Mouse (Mus musculus) embryo, embryonic 10.5 days (tissue): Measurements from ENCODE around the gene Vps26c.
"Not testable (repeated sequence)": the region's sequence is repeated elsewhere in the genome, so short reads cannot be mapped to it uniquely, and the experiment has no call there.

Experiments used
- DNase-seq: peaks from one replicate; pipeline ENCODE4 v3.0.0-alpha.2; 2015; ENCODE audit warnings: low spot score

Gene Vps26c

DNA sequence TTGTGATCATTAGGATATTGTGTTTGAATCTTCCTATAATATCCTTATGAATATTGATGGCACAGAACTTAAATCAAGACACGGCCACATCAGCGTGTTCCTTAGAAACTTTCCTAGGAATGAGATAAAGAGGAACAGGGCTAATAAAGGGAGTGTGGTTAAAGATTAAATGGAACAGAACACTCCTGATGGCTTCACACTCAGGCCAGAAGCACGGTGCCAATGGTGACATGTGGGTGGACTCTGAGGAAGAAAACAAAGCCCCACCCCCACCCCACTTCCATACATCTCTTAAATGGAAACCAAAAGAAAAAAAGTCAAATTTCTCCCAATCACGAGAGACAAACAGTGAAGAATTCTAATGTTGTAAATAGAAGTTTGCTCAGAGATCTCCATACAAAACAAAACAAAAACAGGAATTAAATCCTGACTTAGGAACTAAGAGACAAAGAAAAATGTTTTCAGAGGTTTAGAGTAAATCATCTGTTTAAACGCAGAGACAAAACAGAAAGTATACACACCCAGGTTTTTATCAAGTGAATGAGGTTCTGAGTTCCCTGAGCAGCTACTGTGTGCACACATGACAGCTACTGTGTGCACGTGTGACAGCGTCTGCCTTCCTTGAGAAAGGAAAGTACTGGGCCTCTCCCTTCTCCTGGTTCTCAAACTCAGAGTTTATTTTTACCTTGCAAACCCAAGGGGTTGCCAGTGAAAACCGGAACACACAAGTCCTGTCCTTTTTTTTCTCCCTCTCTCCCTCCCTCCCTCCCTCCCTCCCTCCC is 19.3 kb upstream of the Vps26c start:
- no peak for DNase-seq

DNA sequence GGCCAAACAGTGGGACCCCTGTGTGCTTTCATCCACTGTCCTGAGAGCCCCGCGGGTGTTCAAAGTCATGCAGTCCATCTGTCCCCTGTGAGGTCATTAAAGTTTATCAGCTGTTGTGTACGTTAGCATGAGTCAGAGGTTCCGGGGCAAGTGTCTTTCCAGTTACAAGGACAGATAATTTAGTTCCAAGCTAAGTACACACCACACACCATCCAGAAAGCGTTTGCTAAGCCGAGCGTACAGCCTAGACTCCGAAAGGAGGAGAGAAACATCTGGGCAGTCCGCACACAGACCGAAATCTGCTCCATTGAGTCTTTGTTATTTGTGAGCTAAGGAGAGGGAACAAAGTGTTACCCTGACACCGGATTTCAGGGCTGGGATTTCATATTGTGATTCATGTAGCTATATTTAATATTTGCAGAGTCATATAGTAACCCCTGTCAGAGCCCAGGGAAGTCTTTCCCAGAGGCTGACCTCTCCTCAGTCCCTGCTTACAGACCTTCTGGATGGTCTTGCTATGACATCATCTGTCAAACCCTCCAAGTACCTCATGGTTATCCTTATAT is 18.0 kb upstream of the Vps26c start:
- DNase-seq = peak; percentile 36

DNA sequence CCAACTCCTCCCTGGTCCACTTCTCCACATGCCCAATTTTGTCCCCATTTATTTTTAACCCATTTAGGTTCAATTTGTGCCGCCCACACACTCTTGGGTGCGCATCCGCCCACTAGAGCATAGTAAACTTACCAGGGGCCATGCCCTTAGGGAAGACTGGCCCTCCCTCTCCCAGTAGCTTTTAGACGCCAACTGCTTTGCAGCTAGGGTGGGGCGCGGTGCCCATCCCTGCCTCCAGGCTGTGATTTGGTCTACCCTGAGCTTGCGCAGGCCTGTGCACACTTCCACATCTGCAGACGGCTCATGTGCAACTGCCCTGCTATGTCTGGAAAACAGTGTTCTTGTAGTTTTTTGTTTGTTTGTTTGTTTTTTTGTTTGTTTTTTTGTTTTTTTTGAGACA is 16.3 kb upstream of the Vps26c start:
- no peak for DNase-seq

DNA sequence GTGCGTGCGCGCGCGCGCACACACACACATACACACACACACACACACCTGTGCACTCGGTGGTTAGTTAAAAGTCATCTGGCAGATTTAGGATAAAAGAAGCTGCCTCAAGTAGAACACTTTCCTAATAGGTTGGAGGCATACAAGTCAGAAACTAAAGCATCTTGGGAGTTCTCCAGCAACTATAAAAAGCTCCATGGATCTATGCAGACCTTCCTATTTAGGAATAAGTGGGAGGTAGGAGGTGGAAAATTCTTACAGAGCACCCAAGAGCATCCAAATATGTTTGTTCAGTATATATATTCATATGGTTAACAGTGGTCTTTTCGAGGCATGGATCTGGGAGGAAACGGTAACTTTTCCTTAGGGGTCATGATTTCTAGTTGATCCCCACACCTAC is 13.5 kb upstream of the Vps26c start:
- DNase-seq = no peak

DNA sequence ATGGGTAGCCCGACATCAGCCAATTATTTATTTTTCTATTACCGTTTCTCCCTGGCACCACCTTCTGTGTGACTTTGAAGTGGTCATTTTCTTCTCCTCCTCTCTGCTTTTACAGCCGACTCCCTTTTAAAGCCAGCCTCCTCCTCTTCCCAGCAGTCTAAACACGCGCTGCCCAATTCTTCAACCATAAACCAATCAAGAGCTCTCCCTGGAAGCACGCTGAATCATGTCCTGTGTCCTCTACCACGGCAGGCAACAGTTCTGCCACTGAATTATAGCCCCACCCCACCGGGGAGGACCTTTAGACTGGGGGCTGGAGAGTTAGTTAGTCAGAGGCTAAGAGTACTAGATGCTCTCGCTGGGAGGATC is 10.5 kb upstream of the Vps26c start:
- DNase-seq = no peak

DNA sequence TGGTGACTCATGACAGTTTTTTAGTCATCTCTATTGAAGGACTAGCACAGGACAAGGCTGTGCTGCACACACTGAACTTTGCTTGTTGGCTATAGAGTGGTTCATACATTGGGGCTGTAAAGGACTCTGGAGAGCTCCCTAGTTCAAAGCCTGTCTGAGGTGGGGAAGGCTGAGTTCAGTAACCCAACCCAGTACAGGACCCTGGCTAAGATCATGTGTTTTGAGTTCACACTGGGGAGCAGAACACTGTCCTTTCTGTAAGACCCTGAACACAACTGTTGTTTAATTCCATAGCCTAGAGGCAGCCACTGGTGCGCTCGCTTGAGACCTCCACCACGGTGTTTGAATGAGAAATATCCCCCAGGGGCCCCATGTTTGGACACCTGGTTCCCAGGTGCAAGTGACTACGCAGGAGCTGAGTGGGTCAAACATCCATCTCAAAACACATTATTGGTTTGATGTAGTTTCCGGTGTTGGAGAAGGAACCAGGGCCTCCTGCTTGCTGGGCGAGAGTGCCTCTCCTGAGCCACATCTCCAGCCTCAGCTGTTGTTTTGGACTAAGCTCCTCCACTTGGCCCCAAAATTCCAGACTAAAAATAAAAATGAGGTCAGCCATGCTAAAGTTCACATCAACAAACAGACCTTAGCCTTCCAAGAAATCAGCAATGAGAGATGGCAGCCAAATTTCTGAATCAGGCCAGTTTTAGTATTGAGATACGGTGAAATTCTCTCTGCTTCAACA is 10.0 kb upstream of the Vps26c start:
- DNase-seq = no peak

DNA sequence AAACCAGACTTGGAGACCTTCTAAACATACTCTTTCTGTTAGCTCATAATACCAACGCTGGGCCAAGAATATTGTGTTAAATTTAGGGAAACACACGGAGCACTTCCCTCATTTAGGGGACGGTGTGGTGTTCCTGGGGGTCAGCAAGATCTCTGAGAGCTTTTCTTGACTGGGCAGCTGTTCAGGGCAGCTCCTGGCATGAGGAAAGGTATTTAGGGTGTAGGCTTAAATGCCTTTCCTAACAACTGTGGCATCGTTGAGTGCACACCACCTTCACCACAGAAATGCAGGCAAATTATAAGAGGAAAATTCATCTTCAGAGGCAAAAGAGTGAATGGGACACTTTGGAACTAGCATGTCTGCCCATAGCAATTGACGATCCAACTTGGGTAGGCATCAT is 9.1 kb upstream of the Vps26c start:
- no peak for DNase-seq

DNA sequence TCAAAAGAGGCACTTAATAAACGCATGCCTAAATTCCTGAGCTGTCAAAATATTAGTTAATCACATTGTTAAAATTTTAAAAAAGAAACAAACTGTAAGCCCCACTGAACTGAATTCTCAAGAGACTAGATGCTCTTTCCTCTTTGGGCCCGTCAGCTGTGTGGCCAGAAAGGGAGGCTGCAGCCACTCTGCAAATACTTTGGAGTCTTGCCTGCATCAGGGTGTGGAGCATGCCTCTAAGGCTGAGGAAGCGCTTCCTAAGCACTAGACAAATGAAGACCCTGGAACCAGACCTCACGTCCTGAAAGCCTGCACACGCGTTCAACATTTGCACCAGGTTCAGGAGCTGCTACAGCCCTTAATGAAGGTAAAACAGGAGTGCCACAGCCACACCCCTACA is 7.0 kb upstream of the Vps26c start:
- no peak for DNase-seq

DNA sequence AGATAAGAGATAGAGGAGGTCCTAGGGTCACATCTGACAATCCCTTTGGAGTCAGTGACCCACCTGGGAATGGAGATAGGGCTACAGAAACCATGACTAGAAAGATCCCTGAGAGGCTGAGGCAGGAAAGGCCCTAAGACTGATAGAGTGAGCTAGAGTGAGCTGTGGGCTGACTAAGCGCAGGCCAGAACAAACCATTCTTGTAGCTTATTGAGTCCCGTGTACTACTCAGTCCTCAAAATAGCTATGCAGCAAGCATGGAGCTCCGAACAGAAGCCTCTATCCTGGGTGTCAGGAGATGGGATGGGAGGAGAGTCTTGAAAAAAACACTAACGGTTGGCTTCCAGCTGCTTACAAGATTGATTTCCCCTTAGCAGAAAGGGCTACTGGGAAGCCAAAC is 4.6 kb upstream of the Vps26c start:
- DNase-seq = no peak

DNA sequence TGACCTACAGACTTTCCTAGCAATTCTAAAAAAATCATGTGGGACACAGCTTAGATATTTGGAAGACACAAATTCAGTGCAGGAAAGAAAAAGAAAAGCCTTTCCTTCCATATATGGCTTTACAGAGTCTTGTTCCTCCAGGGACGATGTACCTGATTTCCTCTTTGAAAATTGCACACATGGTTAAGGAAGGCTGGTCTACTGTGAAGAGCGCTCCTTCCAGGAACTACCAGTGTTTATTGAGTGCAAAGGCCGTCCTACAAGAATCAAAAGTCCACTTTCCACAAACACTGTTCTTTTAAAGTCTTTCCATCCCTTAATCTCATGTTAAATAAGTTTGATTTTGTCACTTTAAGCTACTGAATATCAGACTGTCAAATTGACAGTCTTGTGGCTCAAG is 916 bp upstream of the Vps26c start:
- peak; percentile 27 for DNase-seq

DNA sequence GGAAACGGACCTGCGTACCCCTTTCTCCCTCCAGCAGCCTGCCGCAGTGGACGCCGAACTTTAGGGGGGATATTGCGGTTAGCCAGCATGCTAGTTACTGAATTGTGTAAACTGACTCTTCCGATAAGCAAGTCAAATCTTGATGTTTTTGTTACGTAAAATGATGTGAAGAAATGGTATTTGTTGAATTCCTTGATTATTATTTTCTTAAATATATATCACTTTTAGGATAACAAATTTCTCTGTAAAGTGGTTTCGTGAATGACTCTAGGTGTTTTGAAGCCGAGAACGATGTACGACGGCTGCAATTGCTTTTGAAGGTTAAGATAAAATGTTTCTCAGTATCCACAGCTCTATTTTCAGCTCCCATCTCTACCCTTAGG is 513 bp upstream of the Vps26c start:
- no peak for DNase-seq

DNA sequence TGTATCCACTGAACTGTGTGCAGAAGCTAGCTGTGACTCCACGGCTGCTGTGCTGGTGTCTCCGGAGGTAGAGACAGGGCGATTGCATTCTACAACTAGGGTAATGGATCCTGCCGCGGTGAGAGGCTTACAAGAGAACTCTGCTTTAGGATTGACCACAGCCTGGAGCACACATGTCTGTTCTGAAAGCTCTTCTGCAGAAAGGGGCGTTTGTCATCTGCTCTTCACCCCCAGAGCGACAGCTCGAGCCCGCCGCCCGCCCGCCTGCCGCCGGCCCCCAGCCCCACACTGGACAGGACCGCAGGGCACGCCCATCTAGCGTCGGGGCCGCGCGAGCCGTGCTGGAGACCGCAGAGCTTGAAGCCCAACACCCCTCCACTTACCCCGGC is 681 bp downstream of the Vps26c start:
- no peak for DNase-seq

DNA sequence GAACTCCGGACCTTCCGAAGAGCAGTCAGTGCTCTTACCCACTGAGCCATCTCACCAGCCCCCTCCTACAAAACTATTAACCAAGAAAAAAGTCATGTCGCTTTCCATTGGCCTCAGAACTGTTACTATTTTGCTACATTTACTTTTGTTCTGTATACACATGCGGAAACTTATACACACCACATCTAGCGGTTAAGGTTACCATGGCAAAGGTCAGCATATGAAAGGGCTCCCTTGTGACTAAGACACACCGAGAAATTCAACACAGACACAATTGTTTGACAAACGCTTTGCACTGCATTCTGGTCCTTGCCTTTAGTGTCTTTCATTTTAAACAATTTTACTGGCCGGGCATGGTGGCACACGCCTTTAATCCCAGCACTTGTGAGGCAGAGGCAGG is 1.9 kb downstream of the Vps26c start:
- DNase-seq = no peak

DNA sequence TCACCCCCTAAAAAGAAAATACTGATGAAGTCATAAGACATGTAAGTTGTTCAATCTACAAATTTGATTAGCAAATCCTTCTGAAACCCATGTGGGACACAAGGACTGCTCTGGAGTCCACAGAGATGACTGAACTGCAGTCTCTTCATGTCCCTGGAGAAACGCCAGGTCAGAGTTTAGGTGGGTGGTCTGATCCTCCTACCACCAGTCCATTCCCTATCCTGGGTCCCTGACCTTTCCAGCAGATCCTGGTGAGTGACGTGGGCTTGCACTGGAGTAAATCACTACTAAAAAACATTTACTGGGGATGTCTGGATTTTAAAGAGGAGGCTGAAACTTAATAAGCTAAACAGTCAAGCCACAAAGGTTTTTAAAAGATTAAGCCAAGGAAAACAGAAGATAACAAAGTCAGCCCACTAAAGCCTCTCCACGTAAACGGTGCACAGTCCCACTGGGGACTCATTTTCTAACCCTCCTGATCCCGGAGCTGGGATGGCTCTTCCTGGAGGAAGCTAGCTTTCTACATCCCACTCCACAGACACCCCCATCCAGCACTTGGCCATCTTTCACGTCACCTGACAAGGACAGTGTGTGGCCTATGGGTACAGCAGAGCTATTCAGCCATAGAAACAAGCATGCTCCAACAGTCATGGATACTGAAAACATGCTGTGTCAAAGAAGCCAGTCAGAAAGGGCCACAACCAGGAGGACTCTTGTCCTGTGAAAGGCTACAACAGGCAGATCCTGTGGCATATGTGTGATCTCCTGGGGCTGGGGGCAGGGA is 2.8 kb downstream of the Vps26c start:
- DNase-seq = no peak

DNA sequence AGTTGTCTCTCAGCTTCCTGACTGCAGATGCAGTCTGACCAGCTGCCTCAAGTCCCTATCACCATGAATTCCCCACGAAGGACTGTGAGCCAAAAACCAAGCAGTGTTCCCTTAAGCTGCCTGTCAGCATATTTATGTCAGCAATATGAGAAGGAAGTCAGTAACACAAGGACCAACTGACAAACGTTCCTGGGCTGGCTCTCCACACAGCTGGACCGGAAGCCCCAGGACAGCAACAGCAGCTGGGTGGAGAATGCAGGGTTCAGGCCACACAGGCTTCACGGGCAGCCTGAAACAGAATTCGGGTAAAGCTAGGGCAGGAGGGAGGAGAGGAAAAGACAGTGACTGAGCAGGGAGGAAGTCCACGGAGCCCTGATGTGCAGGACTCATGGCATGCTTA is 7.6 kb downstream of the Vps26c start:
- no peak for DNase-seq

DNA sequence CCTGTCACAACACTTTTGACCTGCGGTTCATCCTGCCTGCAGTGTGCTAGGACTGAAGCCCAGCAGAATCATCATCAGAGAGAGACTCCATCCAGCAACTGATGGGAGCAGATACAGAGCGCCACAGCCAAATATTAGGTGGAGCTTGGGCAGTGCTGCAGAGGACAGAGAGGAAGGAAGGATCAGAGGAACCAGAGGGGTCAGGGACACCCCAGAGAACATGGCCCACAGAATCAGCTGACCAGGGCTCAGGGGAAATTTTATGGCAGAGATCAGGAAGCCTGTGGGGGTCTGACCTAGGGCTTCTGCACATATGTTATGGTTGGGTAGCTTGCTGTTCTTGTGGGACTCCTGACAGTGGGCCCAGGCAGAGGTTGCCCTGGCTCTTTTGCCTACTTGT is 9.0 kb downstream of the Vps26c start:
- DNase-seq = no peak

DNA sequence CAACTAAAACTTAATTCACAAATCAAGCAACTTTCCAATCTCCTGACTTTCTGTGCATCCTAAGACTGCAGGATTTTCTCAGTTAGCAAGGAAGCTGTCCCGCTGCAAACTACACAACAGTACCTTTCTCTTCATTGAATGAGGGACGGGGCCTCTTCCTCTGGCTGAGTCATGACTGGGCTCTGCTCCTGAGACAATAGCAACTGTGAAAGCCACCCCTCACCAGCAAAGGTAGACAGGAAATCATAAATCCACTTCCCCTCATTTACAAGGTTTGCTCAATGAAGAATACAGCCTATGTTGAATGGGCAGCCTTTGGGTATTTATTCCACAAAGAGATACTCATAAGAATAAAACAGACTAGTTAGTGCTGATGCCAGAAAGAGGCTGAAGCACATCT is 16.6 kb downstream of the Vps26c start:
- no peak for DNase-seq

DNA sequence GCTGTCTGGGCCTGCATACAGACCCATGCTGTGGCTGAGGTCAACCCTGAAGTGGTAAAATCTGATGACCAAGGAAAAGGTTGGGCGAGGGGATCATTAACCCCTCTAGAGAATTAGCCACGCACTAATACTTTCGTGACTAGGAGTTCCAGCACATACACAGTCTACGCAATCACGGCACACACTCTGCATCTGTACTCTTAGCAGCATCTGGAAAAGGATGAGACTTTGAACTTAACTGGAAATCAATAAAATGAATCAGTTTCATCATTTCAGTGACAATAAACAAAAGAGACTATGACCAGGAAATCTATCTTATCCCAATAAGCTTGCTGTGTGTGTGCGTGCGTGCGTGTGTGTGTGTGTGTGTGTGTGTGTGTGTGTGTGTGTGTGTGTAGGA is 17.9 kb downstream of the Vps26c start:
- DNase-seq = no peak

DNA sequence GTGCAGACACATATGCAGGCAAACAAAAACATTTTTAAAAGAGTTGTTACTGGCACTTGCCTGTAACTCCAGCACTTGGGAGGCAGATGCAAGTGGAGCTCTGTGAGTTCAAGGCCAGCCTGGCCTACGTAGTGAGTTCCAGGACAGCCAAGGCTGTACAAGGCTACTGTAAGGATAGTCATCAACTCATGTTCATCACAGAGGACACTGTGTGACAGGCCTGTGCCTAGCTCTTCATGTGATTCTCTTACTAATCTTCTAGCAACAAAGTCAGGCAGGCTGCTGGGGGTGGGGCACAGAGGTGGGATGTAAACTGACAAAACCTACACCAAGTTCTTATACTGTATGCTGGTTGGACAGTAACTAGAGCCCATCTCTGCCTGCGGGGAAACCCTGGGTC is 19.6 kb downstream of the Vps26c start:
- DNase-seq = no peak

DNA sequence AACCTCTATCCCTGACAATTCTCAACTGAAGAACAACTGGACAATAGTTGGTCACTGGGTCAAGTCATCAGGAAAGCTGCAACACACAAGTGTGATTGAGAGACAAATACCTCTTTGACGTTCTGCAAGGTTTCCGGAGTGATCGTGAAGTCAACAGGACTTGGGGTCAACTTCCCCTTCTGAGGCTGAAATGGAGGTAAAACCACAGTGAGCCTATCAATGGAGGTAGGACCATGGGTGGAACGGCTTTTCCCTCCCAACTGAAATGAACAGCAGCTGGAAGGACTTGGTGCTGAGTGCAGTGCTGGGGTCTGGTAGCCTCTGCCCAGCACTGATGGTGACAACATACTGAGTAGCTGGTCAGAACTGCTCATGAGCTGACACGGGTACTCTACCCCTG is 22.4 kb downstream of the Vps26c start:
- no peak for DNase-seq

DNA sequence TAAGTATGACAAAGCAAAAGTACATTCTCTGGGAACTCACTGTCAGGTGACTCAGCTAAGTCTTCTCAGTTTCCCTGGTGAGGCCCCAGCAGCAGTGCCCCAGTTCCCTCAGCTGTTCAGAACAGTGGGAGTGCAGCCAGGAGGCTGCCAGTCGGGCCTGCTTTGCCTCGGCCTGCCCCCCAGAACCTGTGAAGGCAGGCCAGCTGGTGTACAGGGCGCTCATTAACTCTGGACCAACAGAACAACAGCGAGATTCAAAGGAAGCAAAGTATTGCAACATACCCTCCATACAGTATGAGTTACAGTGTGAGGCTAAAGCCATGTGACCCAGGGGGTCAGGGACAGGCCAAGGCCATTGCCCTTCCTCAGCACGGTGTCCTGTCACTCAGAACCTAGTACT is 28.7 kb downstream of the Vps26c start:
- DNase-seq = no peak

DNA sequence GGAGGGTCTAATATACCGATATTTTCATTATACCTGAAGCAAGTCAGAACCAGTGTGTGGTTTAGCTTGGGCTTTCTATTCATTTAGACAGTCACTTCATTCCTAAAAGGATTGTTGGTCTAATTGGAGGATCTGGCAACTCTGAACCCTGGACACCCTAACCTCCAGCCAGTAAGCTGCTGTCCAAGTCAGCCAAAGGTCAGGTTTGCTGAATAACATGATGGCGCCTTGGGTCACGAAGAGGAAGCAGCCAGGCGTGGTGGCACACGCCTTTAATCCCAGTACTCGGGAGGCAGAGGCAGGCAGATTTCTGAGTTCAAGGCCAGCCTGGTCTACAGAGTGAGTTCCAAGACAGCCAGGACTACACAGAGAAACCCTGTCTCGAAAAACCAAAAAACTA is 29.5 kb downstream of the Vps26c start:
- DNase-seq = not testable (repeated sequence)

DNA sequence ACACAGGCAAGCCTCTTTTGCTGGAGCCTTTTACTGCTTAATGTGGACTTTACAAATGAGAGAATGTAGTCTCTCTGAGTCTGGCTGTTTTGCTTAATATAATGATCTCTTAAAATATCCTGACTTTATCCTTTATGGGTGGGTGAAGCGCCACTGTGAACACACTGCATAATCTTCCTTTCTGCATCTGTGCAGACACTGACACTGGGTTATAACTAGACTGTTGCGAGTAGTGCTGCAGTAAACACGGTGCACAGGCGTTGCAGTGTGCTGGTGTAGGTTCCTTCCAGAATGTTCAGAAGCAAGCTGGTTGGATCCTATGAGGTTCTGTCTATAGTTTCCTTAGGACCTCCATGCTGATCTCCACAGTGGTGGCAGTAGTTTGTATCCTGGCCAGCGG is 37.3 kb downstream of the Vps26c start:
- DNase-seq = no peak
